Mouse (Mus musculus) intestine, postnatal 0 days (tissue): ENCODE data around the gene Zwilch. TPM values are rescaled to one million over a fixed set of nuclear protein-coding genes. Genes with fewer than 3 reads are reported as not detected.
"Not testable (repeated sequence)": the region's sequence is repeated elsewhere in the genome, so short reads cannot be mapped to it uniquely, and the experiment has no call there.

Experiments used
- ATAC-seq: fragments of 200-750 bp; cut with Nextera tagmentation; 2 replicates; pipeline ENCODE4 v1.8.0; 2017; ENCODE audit warnings: mild to moderate bottlenecking, moderate TSS enrichment, moderate library complexity
- H3K27ac ChIP-seq: fragments of 300-500 bp; sonication (generic); 2 replicates; pipeline ENCODE4 v1.5.1; 2014; ENCODE audit warnings: mild to moderate bottlenecking, low read depth, low read length, moderate library complexity
- H3K27me3 ChIP-seq: fragments of 300-500 bp; sonication (generic); replicated peaks from 2 replicates; pipeline ENCODE4 v1.6.1; 2014; ENCODE audit warnings: low read length, mixed read lengths; ENCODE audit not compliant: control insufficient read depth, insufficient read depth
- H3K36me3 ChIP-seq: fragments of 300-500 bp; sonication (generic); 2 replicates; pipeline ENCODE4 v1.6.1; 2014; ENCODE audit warnings: mild to moderate bottlenecking, moderate library complexity; ENCODE audit not compliant: control insufficient read depth, insufficient read depth
- H3K4me1 ChIP-seq: fragments of 300-500 bp; sonication (generic); replicated peaks from 2 replicates; pipeline ENCODE4 v1.6.1; 2014; ENCODE audit warnings: antibody characterized with exemption, low read length, mixed read lengths; ENCODE audit not compliant: control insufficient read depth, insufficient read depth
- H3K4me2 ChIP-seq: fragments of 300-500 bp; sonication (generic); replicated peaks from 2 replicates; pipeline ENCODE4 v1.6.1; 2014; ENCODE audit warnings: low read depth, mild to moderate bottlenecking, moderate library complexity
- H3K4me3 ChIP-seq: fragments of 300-500 bp; sonication (generic); 2 replicates; pipeline ENCODE4 v1.5.1; 2014; ENCODE audit warnings: low read depth, low read length
- H3K9ac ChIP-seq: fragments of 300-500 bp; sonication (generic); 2 replicates; pipeline ENCODE4 v1.6.1; 2014; ENCODE audit warnings: mild to moderate bottlenecking, low read depth, low read length
- H3K9me3 ChIP-seq: fragments of 300-500 bp; sonication (generic); 2 replicates; pipeline ENCODE4 v1.6.1; 2016; ENCODE audit warnings: mixed run types; ENCODE audit not compliant: control insufficient read depth
- CTCF ChIP-seq: sonication (generic); IDR thresholded peaks from 2 replicates; pipeline ENCODE4 v1.5.1; 2016; ENCODE audit warnings: low read depth, mild to moderate bottlenecking, control low read depth, antibody characterized with exemption, moderate library complexity
- WGBS: fragments of 180-500 bp; shearing (Covaris S2); extraction: QIAGEN DNeasy Blood & Tissue Kit; methylation state at CpG from one replicate; pipeline ENCODE4 v1.1.7; 2014; 5-methylcytosine and 5-hydroxymethylcytosine counted together
- polyA plus RNA-seq: library from polyadenylated mRNA; unstranded; fragments of >200 nt; fragmentation: Nextera tagmentation; extraction: Ambion mirVana; gene quantifications from 2 replicates; pipeline ENCODE4 v1.2.1, GENCODE M21; 2015

The Zwilch gene
- polyA plus RNA-seq, 1 experiment from 2014 or later: 3.0 TPM

DNA sequence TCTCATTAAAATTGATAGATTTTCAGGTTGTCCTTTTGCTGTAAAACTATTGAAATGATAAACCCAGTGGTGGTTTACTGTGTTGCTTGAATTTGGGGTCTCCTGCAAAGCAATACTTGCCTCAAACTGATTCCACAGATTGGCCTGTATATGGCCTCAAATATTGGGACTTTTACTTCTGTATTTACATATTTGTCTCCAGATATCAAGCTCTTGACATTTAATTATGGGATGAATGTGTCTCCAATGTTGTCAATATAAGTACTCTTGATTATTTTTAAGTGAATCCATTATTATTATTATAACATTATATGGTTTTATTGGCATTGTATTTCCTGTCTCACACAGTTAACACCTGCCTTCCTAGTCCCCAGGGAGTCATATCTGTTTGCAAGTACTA lies 1.4 kb upstream of the Zwilch start:
- no peak for TF ChIP-seq CTCF
- H3K36me3 ChIP-seq: peaks cover 34% of the 10 kb centered on the region
- no peaks in the 10 kb centered on the region for H3K27me3 ChIP-seq
- H3K9me3 ChIP-seq: no peaks in the 10 kb centered on the region
- no peak for ATAC-seq
- H3K4me3 ChIP-seq: peak overlapping the region; percentile 98
- peak overlapping the region; percentile 93; the same call in 1 of the 2 replicates for H3K9ac ChIP-seq
- H3K4me1 ChIP-seq: no peaks in the 10 kb centered on the region; the same call in 1 of the 2 replicates
- H3K27ac ChIP-seq: no peak overlapping the region
- peak overlapping the region; percentile 76 for H3K4me2 ChIP-seq

DNA sequence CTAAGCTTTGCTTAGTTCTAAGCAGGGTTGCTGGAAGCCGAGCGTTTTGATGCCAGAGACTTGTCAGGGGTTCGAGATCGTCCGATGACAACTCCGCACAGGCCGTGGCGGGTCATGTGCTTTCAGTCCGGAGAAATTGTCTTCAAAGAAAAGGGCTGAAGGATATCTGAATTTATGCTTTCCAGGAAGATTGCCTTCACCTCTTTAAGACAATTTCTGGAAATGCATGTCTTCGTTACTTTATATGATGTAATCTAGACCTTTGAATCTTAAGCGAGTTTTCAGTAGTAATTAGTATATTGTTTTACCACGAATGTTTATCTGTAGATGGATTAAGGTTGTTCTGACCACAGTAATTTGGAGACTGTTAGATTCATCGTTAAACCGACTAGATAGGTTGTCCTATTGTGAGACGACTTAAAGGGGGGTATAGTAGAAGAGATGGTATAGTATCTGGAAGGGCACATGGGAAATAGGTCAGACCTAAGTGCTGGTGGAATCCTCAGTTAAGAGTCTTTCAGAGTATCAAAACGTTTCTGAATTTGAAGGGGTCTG lies 839 bp upstream of the Zwilch start:
- ATAC-seq: no peak
- H3K27me3 ChIP-seq: no peaks in the 10 kb centered on the region

DNA sequence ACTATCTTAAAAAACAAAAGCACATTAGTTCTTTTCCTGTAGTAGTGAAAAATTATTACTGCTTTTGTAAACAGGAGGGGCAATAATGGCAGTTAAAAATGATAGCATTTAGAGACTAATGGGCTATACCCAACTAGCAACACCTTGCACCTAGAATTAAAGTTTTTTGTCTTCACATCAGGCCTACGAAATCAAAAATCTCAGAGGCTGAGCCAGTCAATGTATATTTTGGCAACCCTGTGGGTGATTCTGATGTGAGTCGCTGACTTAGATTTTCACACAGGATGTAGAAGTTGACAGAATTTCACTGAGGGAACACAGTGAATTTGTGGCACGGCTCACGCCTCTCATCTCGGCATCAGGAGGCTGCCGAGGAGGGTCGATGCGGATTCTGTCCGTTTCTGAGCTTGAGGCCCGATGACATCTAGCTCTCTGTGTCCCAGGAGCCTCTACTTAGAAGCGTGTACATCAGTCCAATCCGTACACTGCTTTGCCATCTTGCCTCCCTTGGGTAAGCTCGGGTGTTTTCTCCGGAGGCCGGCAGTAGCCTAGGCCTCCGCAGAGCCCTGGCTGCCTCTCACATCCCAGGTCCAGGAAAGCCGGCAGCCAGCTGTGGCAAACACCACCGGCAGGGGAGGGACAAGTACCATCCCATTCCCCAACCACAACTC lies 624 bp downstream of the Zwilch start:
- 0 out of 2 replicates have a peak, but pooled peaks have one; percentile 23 for TF ChIP-seq CTCF
- Histone ChIP-seq H3K4me1 (no peaks in the 10 kb centered on the region; the same call in 1 of the 2 replicates), H3K4me3 (peak overlapping the region; percentile 98), H3K9me3 (no peaks in the 10 kb centered on the region), H3K9ac (peak overlapping the region; percentile 93), H3K36me3 (peaks cover 23% of the 10 kb centered on the region), H3K27me3 (no peaks in the 10 kb centered on the region), H3K27ac (peak overlapping the region; percentile 57; the same call in 1 of the 2 replicates), H3K4me2 (peak overlapping the region; percentile 76)
- WGBS: 2% methylated on average over 18 of the region's 18 CpGs
- ATAC-seq: peak; percentile 28; the same call in 1 of the 2 replicates

More for the DNA sequence above, 839 bp upstream of the Zwilch start:
- Histone ChIP-seq H3K4me3 (peak overlapping the region; percentile 98), H3K4me2 (peak overlapping the region; percentile 76), H3K36me3 (peaks cover 34% of the 10 kb centered on the region), H3K27ac (peak overlapping the region; percentile 57; the same call in 1 of the 2 replicates), H3K9ac (peak overlapping the region; percentile 93), H3K4me1 (no peaks in the 10 kb centered on the region; the same call in 1 of the 2 replicates), H3K9me3 (no peaks in the 10 kb centered on the region)
- WGBS: under 1% methylated on average over 16 of the region's 16 CpGs
- TF ChIP-seq CTCF: no peak

DNA sequence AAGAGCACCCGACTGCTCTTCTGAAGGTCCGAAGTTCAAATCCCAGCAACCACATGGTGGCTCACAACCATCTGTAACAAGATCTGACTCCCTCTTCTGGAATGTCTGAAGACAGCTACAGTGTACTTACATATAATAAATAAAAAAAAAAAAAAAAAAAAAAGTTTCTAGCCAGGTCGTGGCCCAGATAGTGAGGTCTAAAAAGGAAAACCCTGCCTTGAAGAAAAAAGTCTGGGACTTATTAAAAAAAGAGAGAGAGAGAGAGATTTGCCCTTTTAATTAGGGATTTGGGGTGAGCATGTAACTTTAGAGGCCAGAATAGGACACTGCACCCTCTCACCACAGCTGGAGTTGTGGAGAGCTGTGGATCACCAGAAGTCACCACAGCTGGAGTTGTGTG lies 2.9 kb downstream of the Zwilch start:
- not testable (repeated sequence) for H3K4me3 ChIP-seq, H3K27ac ChIP-seq, ATAC-seq, H3K9ac ChIP-seq, H3K9me3 ChIP-seq, H3K4me2 ChIP-seq, H3K4me1 ChIP-seq, H3K27me3 ChIP-seq, H3K36me3 ChIP-seq
- 74% methylated on average over 3 of the region's 3 CpGs for WGBS

DNA sequence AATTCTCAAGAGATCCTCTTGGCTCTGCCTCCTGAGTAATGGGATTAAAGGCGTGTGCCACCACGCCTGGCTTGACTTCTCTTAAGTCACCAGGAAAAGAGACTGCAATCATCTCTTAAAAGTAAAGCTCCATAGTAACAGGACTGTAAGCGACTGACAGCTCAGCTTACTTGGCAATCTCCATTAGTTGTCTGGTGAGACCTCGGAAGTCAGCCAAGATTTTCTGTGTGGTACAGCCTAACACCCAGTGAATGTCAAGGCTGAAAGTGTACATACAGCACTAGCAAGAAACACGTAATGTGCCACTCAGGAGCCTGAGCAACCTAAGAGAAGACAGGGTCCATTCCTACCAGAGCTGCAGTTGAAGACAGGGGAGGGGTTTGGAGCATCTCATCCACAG lies 12.4 kb downstream of the Zwilch start:
- Histone ChIP-seq H3K4me1 (no peaks in the 10 kb centered on the region), H3K4me2 (no peak overlapping the region), H3K4me3 (no peak overlapping the region), H3K27ac (no peak overlapping the region), H3K9ac (no peak overlapping the region), H3K9me3 (no peaks in the 10 kb centered on the region), H3K27me3 (no peaks in the 10 kb centered on the region), H3K36me3 (peaks cover 21% of the 10 kb centered on the region)
- no peak for ATAC-seq
- 91% methylated on average over 5 of the region's 5 CpGs for WGBS
- no peak for TF ChIP-seq CTCF

DNA sequence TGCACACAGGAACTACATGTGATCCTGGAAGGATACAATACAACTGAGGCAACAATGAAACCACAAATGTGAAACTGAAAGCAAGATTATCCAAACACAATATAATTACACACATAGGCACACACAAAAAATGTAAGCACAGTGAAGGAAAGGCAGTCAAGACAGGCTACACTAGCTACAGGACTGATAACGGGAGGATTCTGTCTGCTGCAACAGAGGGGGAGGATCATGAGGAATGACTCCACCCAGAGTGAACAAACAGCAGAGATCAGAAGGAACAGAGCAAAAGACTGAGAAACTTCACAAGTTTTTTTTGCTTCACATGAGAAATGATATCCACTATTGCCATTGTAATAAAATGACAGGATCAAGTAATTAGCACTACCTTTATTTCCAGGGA lies 16.3 kb downstream of the Zwilch start:
- H3K27me3 ChIP-seq: no peaks in the 10 kb centered on the region

More for the DNA sequence above, 16.3 kb downstream of the Zwilch start:
- 65% methylated on average over 1 of the region's 1 CpGs for WGBS
- Histone ChIP-seq H3K27ac (no peak overlapping the region), H3K4me2 (no peak overlapping the region), H3K4me3 (no peak overlapping the region), H3K9me3 (no peaks in the 10 kb centered on the region), H3K36me3 (peaks cover 19% of the 10 kb centered on the region), H3K4me1 (no peaks in the 10 kb centered on the region), H3K9ac (no peak overlapping the region)
- no peak for ATAC-seq
- no peak for TF ChIP-seq CTCF
